ENCODE assay signal across 20 mouse cellular contexts in the genomic region with DNA sequence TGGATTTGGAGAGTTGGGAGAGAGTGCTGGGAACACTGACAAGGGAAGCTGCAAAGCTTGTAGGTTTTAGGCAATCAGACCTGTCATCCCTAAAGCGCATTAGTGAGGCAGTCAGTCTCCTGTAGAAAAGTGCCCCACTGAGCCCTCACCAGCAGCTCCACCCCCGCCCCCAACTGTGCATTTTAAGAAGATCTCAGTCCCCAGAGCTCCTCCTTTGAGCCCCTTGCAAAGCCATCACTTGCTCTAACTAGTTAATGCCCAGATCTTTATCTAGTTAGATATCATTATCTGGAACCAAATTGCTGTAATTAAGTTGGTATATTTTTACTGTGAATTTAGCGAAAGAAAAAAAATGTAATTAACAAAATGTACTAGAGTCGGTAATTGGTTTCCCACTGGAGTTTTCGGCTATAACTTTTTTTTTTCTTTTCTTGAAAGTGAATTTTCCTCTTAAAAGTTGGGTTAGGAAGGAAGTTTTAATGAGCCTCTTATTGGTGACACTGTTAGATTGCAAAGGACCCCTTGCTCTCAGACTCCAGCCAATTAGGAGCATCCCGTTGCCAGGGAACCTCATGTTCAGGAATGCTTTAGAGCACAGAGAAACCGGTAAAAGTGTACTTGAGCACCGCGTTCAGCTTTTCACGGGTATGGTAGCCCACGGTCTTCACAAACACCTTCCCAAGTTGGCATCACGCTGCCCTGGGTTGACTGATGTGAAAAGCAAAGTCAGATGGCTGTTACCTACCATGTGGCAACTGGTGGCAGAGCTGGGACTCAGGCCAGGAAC. TPM values are rescaled to one million over a fixed set of nuclear protein-coding genes. Genes with fewer than 3 reads are reported as not detected.
DNase-seq lines count a peak whose midpoint lies in the region; ATAC-seq and TF ChIP-seq lines count a peak whose summit lies in the region.
"Had no signal": no experiment of that assay in that cellular context is flagged by ENCODE, and none has a peak within 500 bp of the region (broad histone marks: within the 10 kb centered on the region; RNA-seq: fewer than 3 reads in every experiment).

No protein-coding gene starts in this region.

- no peaks in the 10 kb centered on the region; the same call in 1 of the 2 replicates for H3K36me3 ChIP-seq in forebrain, embryonic 12.5 days (replicated peaks)

- H3K4me2 ChIP-seq in forebrain, embryonic 12.5 days = no peak overlapping the region
- H3K4me2 ChIP-seq: heart, embryonic 11.5 days; hindbrain, embryonic 14.5 days; midbrain, embryonic 11.5 days; neural tube, embryonic 15.5 days had no signal

- peak; percentile 70; the same call in 1 of the 2 replicates for ATAC-seq in forebrain, embryonic 12.5 days (ENCODE audit: low FRiP score)

- H3K9me3 ChIP-seq in forebrain, embryonic 12.5 days = peaks cover 8% of the 10 kb centered on the region; the same call in 1 of the 2 replicates
- H3K9me3 ChIP-seq: neural tube, embryonic 15.5 days had no signal

- no peak overlapping the region for H3K4me3 ChIP-seq in layer of hippocampus, adult 2 months
- no peak overlapping the region for H3K4me3 ChIP-seq in forebrain, embryonic 12.5 days (replicated peaks)
- H3K4me3 ChIP-seq: myocyte; neural tube, embryonic 15.5 days had no signal

- peaks cover 10% of the 10 kb centered on the region for H3K4me1 ChIP-seq in forebrain, embryonic 12.5 days

- no peak overlapping the region for H3K9ac ChIP-seq in forebrain, embryonic 12.5 days
- H3K9ac ChIP-seq: hindbrain, embryonic 14.5 days; liver, embryonic 14.5 days; neural tube, embryonic 15.5 days had no signal

- 9% methylated on average over 12 of the region's 12 CpGs for WGBS in forebrain, embryonic 12.5 days

- H3K27ac ChIP-seq in layer of hippocampus, adult 2 months = no peak overlapping the region
- H3K27ac ChIP-seq in forebrain, embryonic 12.5 days = peak overlapping the region; percentile 80
- H3K27ac ChIP-seq: hindbrain, embryonic 14.5 days; liver, embryonic 14.5 days; macrophage; neural tube, embryonic 15.5 days had no signal

- no peak for TF ChIP-seq CTCF in layer of hippocampus, adult 2 months (conservative IDR thresholded peaks at IDR 0.05)

- peak; percentile 4 to 20 for DNase-seq in layer of hippocampus, adult 2 months (ENCODE audit: low spot score in 2 of 2)
- DNase-seq in layer of hippocampus, adult 9-10 months (ENCODE audit: low spot score) = no peak
- DNase-seq in embryo, embryonic 10.5 days (ENCODE audit: low spot score) = peak; percentile 54
- DNase-seq in retina, embryonic 14.5 days (ENCODE audit: low spot score) = peak; percentile 12
- no peak for DNase-seq in right cerebral cortex, postnatal 4 days
- DNase-seq in cerebellum, postnatal 36 days = no peak
- DNase-seq: adrenal gland, postnatal 25 days; cerebellum, adult 2 months; heart, postnatal 14 days; kidney, postnatal 4 days; thymus, postnatal 4 days had no signal

- no peaks in the 10 kb centered on the region for H3K27me3 ChIP-seq in forebrain, embryonic 12.5 days
- H3K27me3 ChIP-seq: neural tube, embryonic 15.5 days had no signal

RNA-seq across cellular contexts. Expression of a gene that starts 22.9 kb away (rescaled TPM):
- 10 to 100 TPM; 71.3 to 76.9 TPM for total RNA-seq in layer of hippocampus, adult 2 months (2021)
- 0.28 and 0.35 TPM in 2 replicates for polyA plus RNA-seq in forebrain, embryonic 12.5 days (2016; fragmentation: Nextera tagmentation; extraction: Ambion mirVana)
- total RNA-seq: granulocyte monocyte progenitor cell, adult 5-6 weeks had no signal
- polyA plus RNA-seq: heart, embryonic 11.5 days; macrophage had no signal

Comparison
In these comparisons a context has a peak if more than half of its experiments do, and no peak if none do; other contexts are left out.
1. DNase-seq: peak in layer of hippocampus, adult 2 months (2 of 2), embryo, embryonic 10.5 days (single experiment) and retina, embryonic 14.5 days (single experiment); none in layer of hippocampus, adult 9-10 months (single experiment), right cerebral cortex, postnatal 4 days (single experiment) and cerebellum, postnatal 36 days (0 of 2).